Mouse (Mus musculus) adrenal gland, adult (tissue): ENCODE measurements around the gene Tnpo1.
"Not testable (repeated sequence)": the region's sequence is repeated elsewhere in the genome, so short reads cannot be mapped to it uniquely, and the experiment has no call there.

ENCODE experiments used
- DNase-seq, 2 experiments: peaks; one replicate each; pipeline ENCODE4 v3.0.0; 2022 to 2023; ENCODE audit warnings: low spot score in 1 of 2; ENCODE audit not compliant: inconsistent age in 2 of 2

The Tnpo1 gene

DNA sequence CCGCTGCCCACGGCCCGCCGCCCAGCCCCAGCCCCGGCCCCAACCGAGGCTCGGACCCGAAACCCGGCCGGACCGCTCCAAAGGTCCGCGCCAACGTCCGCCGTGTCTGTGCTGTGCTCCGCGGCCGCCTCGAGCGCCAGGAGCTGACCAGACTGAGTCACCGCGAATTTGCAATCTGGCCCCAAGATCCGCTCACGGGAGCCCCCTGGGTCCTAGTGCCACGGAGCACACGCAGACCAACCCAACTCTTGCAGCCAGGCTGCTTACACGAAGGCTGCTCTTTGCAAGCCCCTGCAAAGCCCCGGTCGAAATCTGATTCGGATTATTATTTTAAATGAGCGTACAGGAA lies 35.3 kb downstream of the Tnpo1 start:
- DNase-seq: peak; percentile 89 to 96

GRCm38 (mm10) chr13:98890137-98890870 lies 35.9 kb downstream of the Tnpo1 start:
- DNase-seq: peak; percentile 71 to 85

DNA sequence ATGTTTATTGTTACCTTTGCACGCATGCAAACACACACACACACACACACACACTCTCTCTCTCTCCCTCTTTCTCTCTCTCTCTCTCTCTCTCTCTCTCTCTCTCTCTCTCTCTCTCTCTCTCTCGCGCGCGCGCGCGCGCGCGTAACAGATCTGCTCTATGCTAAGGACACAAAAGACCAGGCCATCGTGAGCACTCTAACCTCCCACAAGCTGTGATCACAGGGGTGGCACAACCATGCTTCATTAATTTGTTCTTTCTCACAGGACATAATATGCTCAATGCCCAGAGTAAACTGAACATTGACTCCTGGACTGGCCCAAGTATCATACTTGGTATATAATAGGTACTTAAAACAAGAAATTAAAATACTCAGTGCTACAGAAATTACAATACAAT lies 37.0 kb downstream of the Tnpo1 start:
- DNase-seq: no peak

GRCm38 (mm10) chr13:98883774-98884173 lies 42.4 kb downstream of the Tnpo1 start:
- DNase-seq: no peak

GRCm38 (mm10) chr13:98881991-98882390 lies 44.2 kb downstream of the Tnpo1 start:
- DNase-seq: no peak

- DNase-seq: no peak
Measured at GRCm38 (mm10) chr13:98880336-98880735, 45.8 kb downstream of the Tnpo1 start.

- no peak for DNase-seq
Measured at GRCm38 (mm10) chr13:98879422-98879821, 46.8 kb downstream of the Tnpo1 start.

- no peak for DNase-seq
Measured at GRCm38 (mm10) chr13:98877165-98877564, 49.0 kb downstream of the Tnpo1 start.

- DNase-seq: no peak
Measured at GRCm38 (mm10) chr13:98874727-98875126, 51.5 kb downstream of the Tnpo1 start.

DNA sequence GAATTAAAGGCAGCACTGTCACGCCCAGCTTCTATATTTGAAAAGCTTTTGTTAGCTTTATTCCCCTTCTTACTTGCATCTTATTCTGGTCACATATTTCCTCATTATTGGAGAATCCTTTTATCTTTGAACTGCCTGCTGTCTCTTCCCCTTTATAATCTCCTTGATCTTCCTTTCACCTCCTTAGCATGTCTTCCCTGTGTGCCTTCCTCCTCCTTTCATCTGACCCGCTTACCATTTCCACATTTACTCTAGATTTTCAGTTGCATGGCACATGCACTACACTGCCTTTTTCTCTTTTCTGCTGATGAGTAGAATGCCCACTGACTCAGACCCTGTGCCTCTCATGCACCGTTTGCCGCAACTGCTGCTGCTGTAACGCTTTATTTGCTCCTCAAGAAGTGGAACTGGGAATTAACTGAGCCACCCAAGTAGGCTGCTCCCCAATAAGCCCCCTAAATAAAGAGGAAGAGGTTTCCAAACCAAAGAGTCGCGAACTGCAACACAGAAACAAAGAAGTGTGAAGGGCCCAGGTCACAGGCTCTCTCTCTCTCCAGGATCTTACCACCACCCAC lies 53.8 kb downstream of the Tnpo1 start:
- no peak for DNase-seq

GRCm38 (mm10) chr13:98871263-98871662 lies 54.9 kb downstream of the Tnpo1 start:
- peak; percentile 26 to 71 for DNase-seq

GRCm38 (mm10) chr13:98868236-98868923 lies 57.8 kb downstream of the Tnpo1 start:
- DNase-seq: no peak

DNA sequence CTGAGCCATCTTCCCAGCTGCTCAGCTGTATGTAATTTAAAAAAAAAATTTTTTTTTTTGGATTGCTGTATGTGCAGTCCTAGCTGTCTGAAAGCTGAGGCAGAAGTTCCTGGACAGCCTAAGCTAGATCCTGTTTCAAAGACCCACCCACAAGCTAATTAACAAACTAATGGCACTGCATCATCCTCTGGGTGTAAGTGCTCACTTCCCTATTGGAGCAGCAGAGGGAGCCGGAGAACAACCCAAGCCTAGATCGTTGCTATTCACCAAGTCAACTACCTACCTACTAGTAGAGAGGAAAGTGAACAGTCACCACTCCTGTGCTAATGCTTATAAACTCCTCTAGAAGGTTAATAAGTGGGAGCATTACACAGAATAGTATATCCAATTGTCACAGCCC lies 58.4 kb downstream of the Tnpo1 start:
- peak; percentile 32 to 78 for DNase-seq

GRCm38 (mm10) chr13:98855291-98855690 lies 70.9 kb downstream of the Tnpo1 start:
- no peak for DNase-seq

- no peak for DNase-seq
Measured at GRCm38 (mm10) chr13:98845794-98846193, 80.4 kb downstream of the Tnpo1 start.

GRCm38 (mm10) chr13:98836423-98837088 lies 89.6 kb downstream of the Tnpo1 start:
- no peak for DNase-seq

DNA sequence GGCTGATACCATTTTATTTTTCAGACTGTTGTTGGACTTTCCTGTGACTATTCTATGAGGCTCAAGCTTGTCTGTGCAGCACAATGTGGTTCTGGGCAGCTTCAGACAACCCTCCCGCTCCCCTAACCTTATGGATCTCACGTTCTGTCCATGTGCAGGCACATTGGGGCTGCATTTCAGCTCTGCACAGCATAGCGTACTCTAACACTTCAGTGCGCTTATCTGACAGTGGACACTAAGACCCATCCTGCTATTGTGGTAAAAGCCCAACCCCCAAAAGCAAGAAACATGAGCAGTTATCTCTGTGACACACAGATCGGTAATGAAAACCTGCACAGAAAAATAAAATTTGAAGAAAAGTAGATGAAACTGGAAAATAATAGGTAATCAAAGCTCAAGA lies 90.4 kb downstream of the Tnpo1 start:
- no peak for DNase-seq

DNA sequence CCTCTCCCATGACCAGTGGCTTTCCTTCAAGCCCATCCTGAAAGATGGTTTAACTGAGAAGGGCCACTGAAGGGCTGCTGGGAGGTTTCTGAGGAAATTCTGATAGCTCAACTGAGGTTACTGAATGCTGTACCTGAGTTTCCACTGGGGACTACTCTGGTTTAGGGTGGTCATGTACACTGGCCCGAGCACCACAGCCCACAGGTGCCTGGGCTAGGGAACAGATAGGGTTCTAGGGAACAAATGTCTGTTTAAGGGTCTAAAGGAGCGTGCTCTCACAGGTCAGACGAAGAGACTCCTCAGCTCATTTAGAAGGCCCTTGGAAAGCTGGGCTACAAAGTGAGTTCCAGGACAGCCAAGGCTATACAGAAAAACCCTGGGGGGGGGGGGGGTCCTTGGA lies 91.5 kb downstream of the Tnpo1 start:
- DNase-seq: no peak

GRCm38 (mm10) chr13:98834199-98834598 lies 92.0 kb downstream of the Tnpo1 start:
- no peak for DNase-seq

GRCm38 (mm10) chr13:98832451-98833450 lies 93.4 kb downstream of the Tnpo1 start:
- no peak for DNase-seq

DNA sequence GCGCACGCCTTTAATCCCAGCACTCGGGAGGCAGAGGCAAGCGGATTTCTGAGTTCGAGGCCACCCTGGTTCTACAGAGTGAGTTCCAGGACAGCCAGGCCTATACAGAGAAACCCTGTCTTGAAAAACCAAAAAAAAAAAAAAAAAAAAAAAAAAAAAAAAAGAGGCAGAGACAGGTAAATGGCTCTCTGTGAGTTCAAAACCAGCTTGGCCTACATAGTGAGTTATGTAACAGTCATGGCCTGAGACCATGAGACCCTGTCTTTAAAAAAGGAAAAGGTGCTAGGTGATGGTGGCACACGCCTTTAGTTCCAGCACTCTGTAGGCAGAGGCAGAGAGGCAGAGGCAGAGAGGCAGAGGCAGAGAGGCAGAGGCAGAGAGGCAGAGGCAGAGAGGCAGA lies 97.2 kb downstream of the Tnpo1 start:
- DNase-seq: not testable (repeated sequence)
